Mouse (Mus musculus): ENCODE results near the gene Rxra. TPM values are rescaled to one million over a fixed set of nuclear protein-coding genes. Genes with fewer than 3 reads are reported as not detected.

Gene Rxra
- polyA plus RNA-seq, 1 experiment from 2014 or later = 7.6 TPM

DNA sequence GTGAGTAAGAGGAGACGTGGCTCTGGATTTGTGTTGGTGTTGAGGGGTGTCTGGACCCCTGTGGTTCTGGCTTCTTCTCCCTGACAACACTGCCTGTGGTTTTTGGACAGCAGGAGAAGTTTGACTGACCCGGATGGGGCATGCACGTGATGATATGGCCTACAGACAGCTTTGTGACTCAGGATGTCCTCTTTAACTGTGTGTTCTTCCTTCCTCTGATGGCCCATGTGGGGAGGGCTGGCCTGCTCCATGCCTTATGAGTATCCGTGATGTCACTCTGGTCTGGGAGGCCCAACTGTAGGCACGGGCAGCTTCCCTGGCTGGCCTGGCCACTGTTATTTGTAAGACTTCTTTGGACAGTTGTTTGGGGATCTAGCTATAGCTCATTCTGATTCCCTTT, 11.7 kb downstream of the Rxra start:
- Histone ChIP-seq H3K27ac (replicated peaks) (no peak overlapping the region), H3K4me3 (no peak overlapping the region), H3K4me1 (peaks cover 66% of the 10 kb centered on the region), H3K27me3 (ENCODE audit: low read depth, poor library complexity, severe bottlenecking) (peaks cover 9% of the 10 kb centered on the region), H3K36me3 (no peaks in the 10 kb centered on the region), H3K9me3 (replicated peaks) (no peaks in the 10 kb centered on the region)
- DNase-seq (ENCODE audit: low spot score) = no peak
- 88% methylated on average over 5 of the region's 5 CpGs for WGBS

DNA sequence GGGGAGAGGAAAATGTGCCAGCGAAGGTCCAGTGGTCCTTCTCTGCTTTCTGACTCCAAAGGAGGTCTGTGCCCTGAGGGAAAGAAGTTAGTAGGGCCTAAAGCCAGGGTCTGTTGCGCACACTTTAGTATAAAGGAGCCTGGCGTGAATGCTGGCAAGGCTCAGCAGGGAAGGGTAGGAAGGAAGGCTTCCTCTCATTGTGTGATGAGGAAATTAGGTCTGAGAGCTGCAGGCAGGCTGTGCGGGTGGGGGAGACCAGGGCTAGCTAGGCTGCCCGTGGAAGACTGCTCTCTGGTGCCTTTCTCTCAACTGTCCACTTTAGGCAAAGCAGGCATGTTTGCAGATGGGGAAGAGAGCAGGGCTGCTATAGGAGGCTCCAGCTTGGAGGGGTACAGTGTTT, 14.5 kb downstream of the Rxra start:
- H3K36me3 ChIP-seq = no peaks in the 10 kb centered on the region
- DNase-seq (ENCODE audit: low spot score) = no peak
- H3K27ac ChIP-seq (replicated peaks) = no peak overlapping the region
- H3K4me3 ChIP-seq = no peak overlapping the region
- no peaks in the 10 kb centered on the region for H3K9me3 ChIP-seq (replicated peaks)
- peaks cover 60% of the 10 kb centered on the region for H3K4me1 ChIP-seq
- 29% methylated on average over 5 of the region's 5 CpGs for WGBS
- H3K27me3 ChIP-seq (ENCODE audit: low read depth, poor library complexity, severe bottlenecking) = no peaks in the 10 kb centered on the region

DNA sequence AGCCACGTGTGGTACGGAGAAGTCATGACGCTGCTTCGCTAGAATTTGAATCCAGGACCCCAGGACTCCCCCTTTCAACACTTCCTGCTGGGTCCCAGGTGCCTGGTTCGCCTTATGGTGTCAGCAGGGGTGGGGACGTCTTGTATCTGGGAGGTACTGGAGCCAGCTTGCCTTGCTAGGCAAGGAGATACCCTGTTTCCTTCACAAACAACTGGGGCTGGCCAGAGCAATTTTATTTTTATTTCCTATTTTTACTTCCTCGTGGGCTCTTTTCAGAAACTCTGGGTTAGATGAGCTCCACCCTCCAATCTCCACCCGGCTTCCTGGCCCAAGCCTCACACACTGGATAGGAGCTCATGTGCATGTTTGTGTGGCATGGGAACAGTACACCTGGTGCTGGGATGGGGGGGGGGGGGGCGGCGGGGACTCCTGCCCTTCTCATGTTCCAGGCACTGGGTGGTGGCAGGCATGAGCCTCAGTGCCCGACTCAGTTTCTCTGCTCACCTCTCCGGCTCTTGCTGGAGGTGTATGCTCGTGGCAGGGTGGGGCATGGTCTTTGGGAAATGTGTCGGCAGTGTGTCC, 15.0 kb downstream of the Rxra start:
- Histone ChIP-seq H3K27ac (replicated peaks) (no peak overlapping the region), H3K27me3 (ENCODE audit: low read depth, poor library complexity, severe bottlenecking) (no peaks in the 10 kb centered on the region)
- 69% methylated on average over 14 of the region's 14 CpGs for WGBS

DNA sequence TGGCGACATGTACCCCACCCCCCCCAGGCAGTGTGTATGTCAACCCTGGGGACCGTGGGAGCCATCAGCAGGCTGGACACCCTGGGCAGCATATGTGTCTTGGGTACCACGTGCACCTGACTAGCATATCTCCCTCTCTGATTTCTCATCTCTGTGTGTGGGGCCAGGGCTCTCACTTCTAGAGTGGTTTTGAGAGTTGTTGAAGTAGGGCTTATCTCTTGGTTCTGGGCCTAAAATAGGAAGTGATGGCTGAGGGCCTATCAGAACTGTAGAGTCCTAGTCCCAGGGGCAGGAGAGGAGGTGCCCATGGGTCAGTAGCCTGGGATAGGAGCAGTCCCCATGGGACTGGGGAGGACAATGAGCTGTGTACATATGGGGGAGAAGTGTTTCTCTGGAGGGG, 16.4 kb downstream of the Rxra start:
- 89% methylated on average over 3 of the region's 3 CpGs for WGBS
- peaks cover 49% of the 10 kb centered on the region for H3K4me1 ChIP-seq
- no peak overlapping the region for H3K4me3 ChIP-seq
- no peaks in the 10 kb centered on the region for H3K27me3 ChIP-seq (ENCODE audit: low read depth, poor library complexity, severe bottlenecking)
- no peaks in the 10 kb centered on the region for H3K36me3 ChIP-seq
- H3K27ac ChIP-seq (replicated peaks) = no peak overlapping the region
- DNase-seq (ENCODE audit: low spot score) = no peak
- no peaks in the 10 kb centered on the region for H3K9me3 ChIP-seq (replicated peaks)

More for the DNA sequence above, 15.0 kb downstream of the Rxra start:
- H3K4me3 ChIP-seq = no peak overlapping the region
- H3K4me1 ChIP-seq = peaks cover 58% of the 10 kb centered on the region
- no peaks in the 10 kb centered on the region for H3K9me3 ChIP-seq (replicated peaks)
- H3K36me3 ChIP-seq = no peaks in the 10 kb centered on the region
- DNase-seq (ENCODE audit: low spot score) = no peak

DNA sequence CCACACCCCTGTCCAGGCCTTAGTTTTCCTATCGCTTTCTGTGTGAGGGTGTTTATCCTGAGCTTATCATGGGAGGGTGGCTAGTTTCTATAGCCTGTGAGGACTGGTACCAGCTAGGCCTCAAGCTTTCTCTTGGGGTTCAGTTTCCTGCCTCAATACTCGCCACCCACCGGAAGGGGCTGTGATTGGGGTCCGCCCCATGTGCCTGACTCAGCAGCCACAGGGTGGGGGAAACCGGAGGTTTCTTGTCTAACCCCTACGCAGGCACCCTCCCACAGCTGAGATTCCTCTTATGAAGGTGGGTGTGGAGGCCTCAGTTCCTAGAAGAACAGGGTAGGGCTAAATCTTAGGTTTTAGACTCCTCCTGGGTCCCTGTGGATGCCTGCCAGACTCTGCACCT, 17.4 kb downstream of the Rxra start:
- Histone ChIP-seq H3K27me3 (ENCODE audit: low read depth, poor library complexity, severe bottlenecking) (no peaks in the 10 kb centered on the region), H3K27ac (replicated peaks) (no peak overlapping the region), H3K9me3 (replicated peaks) (no peaks in the 10 kb centered on the region), H3K4me3 (no peak overlapping the region), H3K36me3 (no peaks in the 10 kb centered on the region), H3K4me1 (peaks cover 51% of the 10 kb centered on the region)
- WGBS = 91% methylated on average over 6 of the region's 6 CpGs
- DNase-seq (ENCODE audit: low spot score) = no peak

DNA sequence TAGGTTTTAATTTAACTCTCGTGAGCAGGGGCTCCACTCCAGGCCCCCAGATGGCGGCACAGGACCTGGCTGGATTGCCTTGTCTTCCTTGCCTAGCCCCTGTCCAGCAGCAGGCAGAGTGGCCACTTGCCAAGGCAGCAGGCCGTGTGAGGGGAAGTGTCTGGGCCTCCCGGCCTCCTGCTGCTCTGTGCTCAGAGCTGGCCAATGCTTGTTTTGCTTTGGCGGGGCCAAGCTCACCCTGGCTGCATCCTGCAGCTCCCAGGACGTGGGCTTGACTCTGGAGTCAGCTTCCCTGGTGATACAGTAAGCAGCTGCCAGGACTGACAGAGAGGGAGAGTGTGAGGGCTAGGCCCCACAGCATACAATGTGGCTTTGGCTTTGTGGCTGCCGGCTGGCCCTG, 23.3 kb downstream of the Rxra start:
- Histone ChIP-seq H3K9me3 (replicated peaks) (no peaks in the 10 kb centered on the region), H3K4me3 (no peak overlapping the region), H3K27ac (replicated peaks) (peak overlapping the region; percentile 71), H3K4me1 (peaks cover 76% of the 10 kb centered on the region), H3K27me3 (ENCODE audit: low read depth, poor library complexity, severe bottlenecking) (no peaks in the 10 kb centered on the region), H3K36me3 (no peaks in the 10 kb centered on the region)
- peak; percentile 48 for DNase-seq (ENCODE audit: low spot score)
- 12% methylated on average over 7 of the region's 7 CpGs for WGBS

DNA sequence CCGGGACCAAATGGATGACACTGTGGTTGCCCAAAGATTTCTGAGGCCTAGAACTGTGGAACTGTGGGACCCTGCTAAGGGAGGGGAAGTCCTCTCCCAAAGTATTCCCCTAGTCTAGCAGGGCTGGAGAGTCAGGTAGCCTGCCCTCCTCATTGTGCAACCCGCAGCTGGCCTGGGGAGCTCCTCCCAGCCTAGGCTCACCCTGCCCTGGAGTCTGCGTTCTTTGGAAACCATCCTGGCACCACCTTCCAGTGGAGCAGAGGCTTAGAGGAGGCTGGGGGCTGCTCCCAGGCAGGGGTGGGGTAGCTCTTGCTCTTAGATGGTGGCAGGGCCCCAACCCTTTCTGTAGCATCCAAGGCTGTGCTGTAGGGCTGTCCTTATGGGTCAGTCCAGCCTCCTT, 26.0 kb downstream of the Rxra start:
- Histone ChIP-seq H3K36me3 (no peaks in the 10 kb centered on the region), H3K4me1 (peaks cover 77% of the 10 kb centered on the region), H3K9me3 (replicated peaks) (no peaks in the 10 kb centered on the region), H3K27me3 (ENCODE audit: low read depth, poor library complexity, severe bottlenecking) (no peaks in the 10 kb centered on the region), H3K27ac (replicated peaks) (peak overlapping the region; percentile 65), H3K4me3 (no peak overlapping the region)
- WGBS = 72% methylated on average over 3 of the region's 3 CpGs
- no peak for DNase-seq (ENCODE audit: low spot score)

DNA sequence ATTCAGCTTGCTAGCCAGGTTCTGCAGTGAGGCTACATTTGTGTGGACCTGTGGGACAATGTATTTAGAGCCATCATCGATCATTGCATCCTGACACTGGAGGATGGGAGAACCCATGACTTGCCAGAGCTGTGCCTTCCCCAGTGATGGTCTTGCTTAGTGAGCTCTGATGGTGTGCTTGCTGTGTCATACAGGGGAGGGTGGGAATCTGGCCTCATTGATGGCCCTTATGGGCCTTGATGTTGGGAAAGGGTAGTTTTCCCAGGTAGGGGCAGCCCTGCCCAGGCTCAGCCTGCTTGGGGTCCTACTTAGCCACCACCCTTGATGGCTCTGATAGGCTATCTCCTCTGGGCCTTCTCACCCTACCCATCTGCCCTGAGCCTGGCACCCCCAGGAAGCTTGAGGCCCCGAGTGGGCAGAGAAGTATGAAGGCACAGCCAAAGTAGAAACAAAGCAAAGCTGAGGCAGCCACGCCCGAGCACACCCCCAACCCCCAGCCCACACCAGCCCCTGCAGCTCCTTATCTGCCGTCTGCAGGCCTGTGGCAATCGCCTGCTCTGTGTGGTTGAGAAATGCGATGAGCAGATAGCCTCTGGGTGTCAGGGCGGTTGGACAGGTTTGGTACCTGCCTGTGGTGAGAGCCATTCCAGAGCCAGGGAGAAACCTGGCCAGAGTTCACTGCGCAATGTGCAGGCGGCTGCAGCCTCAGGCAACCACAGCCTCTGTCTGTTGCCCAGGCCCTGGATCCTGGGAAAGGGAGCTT, 26.8 kb downstream of the Rxra start:
- peak overlapping the region; percentile 34; the same call in 1 of the 2 replicates for H3K27ac ChIP-seq (replicated peaks)
- no peaks in the 10 kb centered on the region for H3K27me3 ChIP-seq (ENCODE audit: low read depth, poor library complexity, severe bottlenecking)
- H3K4me1 ChIP-seq = peaks cover 69% of the 10 kb centered on the region
- H3K36me3 ChIP-seq = no peaks in the 10 kb centered on the region
- WGBS = 77% methylated on average over 10 of the region's 10 CpGs
- no peaks in the 10 kb centered on the region for H3K9me3 ChIP-seq (replicated peaks)
- no peak for DNase-seq (ENCODE audit: low spot score)
- H3K4me3 ChIP-seq = no peak overlapping the region

DNA sequence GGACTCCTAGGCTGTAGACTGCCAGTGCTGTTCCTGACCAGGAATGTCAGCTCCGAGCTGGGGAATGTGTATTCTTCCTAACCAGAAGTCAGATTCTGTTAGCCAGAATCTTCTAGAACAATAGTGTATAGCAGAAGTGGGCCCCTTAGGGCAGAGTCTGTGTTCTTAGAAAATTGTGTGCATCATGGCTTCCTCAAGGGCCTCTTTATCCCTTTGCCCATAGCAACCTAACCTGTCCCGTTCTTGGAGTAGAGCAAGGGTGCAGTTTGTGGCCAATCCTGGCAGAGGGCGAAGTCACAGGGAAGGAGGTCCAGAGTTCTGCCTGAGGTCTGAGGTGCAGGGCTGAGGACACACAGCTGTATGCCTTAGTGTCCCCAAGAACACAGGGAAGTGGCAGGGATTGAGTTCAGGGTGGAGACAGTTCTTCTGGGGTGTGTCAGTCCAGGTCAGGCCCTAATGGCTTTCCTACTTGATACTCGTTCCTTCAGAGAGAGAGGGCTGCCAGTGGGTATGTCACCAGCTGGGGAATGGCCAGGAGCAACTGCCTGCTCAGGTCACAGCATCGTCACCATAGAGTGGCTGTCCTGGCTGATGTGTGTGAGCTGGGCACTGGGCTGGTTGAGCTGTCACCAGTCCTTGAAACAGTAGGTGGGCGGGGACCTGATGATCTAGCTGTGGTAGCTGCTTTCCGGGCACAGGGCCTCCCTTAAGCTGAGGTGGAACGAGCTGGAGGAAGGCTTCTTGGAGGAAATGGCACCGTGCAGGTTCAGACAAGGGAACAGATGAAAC, 27.8 kb downstream of the Rxra start:
- no peaks in the 10 kb centered on the region for H3K36me3 ChIP-seq
- H3K4me3 ChIP-seq = no peak overlapping the region
- H3K27me3 ChIP-seq (ENCODE audit: low read depth, poor library complexity, severe bottlenecking) = no peaks in the 10 kb centered on the region
- H3K4me1 ChIP-seq = peaks cover 59% of the 10 kb centered on the region
- WGBS = 85% methylated on average over 9 of the region's 9 CpGs
- no peaks in the 10 kb centered on the region for H3K9me3 ChIP-seq (replicated peaks)
- H3K27ac ChIP-seq (replicated peaks) = no peak overlapping the region
- no peak for DNase-seq (ENCODE audit: low spot score)

DNA sequence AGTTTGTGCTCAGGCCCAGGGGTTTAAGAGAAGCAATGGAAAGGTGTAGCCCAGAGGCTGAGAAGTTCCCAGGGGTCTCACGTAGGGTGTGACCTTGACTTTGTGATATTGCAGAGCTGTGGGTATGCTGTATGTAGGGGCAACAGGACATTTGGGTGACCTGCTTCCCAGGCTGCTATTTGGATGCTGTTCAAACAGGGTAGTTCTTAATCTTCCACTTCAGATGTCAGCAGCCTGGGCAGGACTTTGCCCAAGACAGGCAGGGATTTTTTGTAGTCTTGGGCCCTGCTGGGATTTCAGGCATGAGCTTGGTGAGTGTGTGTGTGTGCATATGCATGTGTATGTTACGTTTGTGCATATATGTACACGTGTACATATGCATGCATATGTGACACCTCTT, 28.4 kb downstream of the Rxra start:
- no peaks in the 10 kb centered on the region for H3K27me3 ChIP-seq (ENCODE audit: low read depth, poor library complexity, severe bottlenecking)
- H3K36me3 ChIP-seq = no peaks in the 10 kb centered on the region
- no peaks in the 10 kb centered on the region for H3K9me3 ChIP-seq (replicated peaks)
- H3K27ac ChIP-seq (replicated peaks) = no peak overlapping the region
- DNase-seq (ENCODE audit: low spot score) = no peak
- H3K4me3 ChIP-seq = no peak overlapping the region
- peaks cover 53% of the 10 kb centered on the region for H3K4me1 ChIP-seq
- 96% methylated on average over 3 of the region's 3 CpGs for WGBS

DNA sequence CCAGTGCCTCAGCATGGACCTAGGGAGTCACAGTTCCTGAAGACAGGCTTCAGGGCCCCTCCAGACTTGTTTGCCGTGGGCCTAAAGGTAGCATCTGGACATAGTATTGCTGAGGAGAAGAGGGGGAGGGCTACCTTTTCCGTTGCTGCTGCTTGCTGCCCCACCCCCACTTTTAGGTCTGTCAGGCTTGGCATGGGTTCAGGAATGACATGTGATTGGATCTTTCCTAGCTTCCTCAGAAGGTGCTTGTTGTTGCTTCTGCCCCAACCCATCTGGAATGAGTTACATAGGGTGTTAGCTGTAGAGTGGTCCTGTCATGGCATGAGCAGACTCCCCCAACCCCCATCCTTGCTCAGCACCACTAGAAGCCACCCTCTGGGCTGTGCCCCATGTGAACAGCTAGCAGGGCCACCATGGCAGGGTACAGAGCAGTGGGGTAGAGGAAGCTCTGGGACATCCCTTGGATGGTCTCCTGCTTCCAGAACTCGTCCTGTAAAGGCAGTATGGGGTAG, 34.7 kb downstream of the Rxra start:
- Histone ChIP-seq H3K9me3 (replicated peaks) (no peaks in the 10 kb centered on the region), H3K4me1 (peaks cover 37% of the 10 kb centered on the region), H3K4me3 (no peak overlapping the region), H3K27me3 (ENCODE audit: low read depth, poor library complexity, severe bottlenecking) (no peaks in the 10 kb centered on the region), H3K36me3 (no peaks in the 10 kb centered on the region), H3K27ac (replicated peaks) (0 out of 2 replicates have a peak overlapping the region, but pooled peaks have one; percentile 9)
- 57% methylated on average over 3 of the region's 3 CpGs for WGBS
- DNase-seq (ENCODE audit: low spot score) = no peak

DNA sequence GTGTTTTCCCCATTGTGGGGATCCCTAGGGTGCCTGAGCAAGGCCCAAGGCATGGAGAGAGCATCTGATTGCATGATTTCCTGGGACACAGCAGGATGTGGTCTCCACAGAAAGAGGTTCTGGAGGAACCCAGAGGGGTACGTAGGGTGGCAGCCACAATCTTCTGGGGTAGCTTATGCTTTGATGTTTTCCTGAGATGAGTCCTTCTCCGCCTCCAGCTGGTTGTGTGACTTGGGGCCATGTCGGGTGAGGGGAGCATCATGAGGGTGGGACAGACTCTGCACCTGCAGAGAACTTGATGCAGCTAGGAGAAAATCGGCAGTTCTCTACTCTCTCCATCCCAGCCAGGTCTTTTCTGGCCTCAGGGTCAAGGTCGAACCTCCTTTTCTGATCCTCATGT, 36.4 kb downstream of the Rxra start:
- Histone ChIP-seq H3K27ac (replicated peaks) (no peak overlapping the region), H3K9me3 (replicated peaks) (no peaks in the 10 kb centered on the region), H3K4me3 (no peak overlapping the region), H3K36me3 (no peaks in the 10 kb centered on the region), H3K4me1 (peaks cover 54% of the 10 kb centered on the region), H3K27me3 (ENCODE audit: low read depth, poor library complexity, severe bottlenecking) (peaks cover 5% of the 10 kb centered on the region; the same call in 1 of the 2 replicates)
- DNase-seq (ENCODE audit: low spot score) = no peak
- WGBS = 91% methylated on average over 5 of the region's 5 CpGs

DNA sequence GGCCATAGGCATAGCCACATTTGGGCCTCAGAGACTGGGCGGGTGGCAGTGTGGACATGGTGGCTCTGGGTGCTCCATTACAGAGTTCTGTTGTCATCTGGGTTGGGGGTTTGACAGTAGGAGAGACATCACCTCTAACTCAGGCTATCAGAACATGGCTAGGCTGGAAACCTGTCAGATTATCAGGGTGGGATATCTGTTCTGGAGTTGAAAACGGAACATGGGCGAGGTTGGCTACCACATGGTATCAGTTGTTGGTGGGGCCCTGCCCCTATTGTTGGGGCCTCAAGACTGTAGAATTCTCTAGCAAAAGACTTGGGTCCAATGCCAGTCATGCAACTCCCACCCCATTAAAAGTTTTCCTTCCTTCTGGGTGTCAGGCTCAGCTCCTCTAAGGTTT, 37.1 kb downstream of the Rxra start:
- no peak for DNase-seq (ENCODE audit: low spot score)
- Histone ChIP-seq H3K9me3 (replicated peaks) (no peaks in the 10 kb centered on the region), H3K27me3 (ENCODE audit: low read depth, poor library complexity, severe bottlenecking) (peaks cover 12% of the 10 kb centered on the region), H3K27ac (replicated peaks) (no peak overlapping the region), H3K36me3 (no peaks in the 10 kb centered on the region), H3K4me3 (no peak overlapping the region), H3K4me1 (peaks cover 62% of the 10 kb centered on the region)
- 91% methylated on average over 3 of the region's 3 CpGs for WGBS
